Mouse (Mus musculus) 416B (cell line): ENCODE results near the gene Cldn13.
A peak's percentile ranks its signal among the peaks of the same experiment; 100 is the strongest.

ENCODE experiments used
- DNase-seq: peaks from one replicate; pipeline ENCODE4 v3.0.0; 2011; ENCODE audit warnings: low read depth

The Cldn13 gene

DNA sequence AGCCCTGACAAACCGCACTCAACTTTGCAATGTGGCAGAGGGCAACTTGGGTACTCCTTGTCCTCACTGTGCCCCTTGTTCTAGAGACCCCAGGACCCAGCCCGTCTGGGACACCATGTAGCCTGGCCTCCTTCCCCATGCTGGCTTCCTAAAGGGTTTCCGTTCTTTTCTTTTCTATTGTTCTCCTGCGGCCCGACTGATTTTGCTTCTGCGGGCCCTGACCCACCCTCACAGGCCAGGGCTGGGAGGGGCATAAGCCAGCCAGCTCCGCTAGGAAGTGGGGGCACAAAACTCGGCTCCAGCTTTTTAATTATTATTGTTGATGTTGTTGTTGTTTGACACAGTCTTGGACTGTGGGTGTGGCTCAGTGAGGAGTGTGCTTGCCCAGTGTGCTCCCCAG is 23.8 kb downstream of the Cldn13 start:
- no peak for DNase-seq

DNA sequence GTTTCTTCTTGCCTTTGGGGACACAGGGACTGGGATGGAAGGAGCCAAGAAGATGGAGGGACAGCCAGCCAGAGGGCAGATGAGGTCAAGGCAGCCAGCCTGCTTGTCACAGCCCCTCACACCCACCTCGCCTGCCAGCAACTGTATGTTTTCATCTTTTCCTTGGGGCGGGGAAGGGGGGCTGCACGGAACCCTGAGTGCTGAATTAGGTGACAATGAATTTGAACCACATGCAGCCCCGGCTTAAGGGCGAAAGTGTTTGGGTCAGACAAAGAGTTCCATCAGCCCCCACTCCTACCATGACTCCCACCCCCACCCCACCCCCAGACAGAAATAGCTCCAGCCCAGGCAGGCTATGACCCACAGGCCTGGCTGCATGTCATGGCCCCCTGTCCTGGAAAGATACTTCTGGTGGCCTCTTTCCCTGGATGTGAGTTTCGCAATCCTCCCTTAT is 24.7 kb downstream of the Cldn13 start:
- DNase-seq, result no peak

DNA sequence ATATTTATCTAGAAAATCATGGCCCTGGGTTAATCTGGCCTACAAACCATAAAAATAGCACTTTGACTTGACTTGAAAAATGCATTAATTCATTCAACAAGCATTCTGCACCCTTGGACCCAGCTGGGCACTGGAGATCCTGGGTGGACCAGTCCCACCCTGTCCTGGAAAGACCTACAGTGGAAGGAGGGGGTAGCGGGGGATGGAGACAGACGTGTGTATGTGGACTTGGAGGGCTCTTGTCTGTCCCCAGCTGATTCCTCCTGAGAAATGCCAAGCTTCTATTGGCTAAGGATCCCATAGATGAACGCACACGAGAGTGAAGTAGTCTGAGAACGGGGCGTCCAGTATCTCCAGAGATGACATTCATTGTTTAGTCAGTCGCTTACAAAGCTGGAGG is 26.8 kb downstream of the Cldn13 start:
- DNase-seq, result no peak

DNA sequence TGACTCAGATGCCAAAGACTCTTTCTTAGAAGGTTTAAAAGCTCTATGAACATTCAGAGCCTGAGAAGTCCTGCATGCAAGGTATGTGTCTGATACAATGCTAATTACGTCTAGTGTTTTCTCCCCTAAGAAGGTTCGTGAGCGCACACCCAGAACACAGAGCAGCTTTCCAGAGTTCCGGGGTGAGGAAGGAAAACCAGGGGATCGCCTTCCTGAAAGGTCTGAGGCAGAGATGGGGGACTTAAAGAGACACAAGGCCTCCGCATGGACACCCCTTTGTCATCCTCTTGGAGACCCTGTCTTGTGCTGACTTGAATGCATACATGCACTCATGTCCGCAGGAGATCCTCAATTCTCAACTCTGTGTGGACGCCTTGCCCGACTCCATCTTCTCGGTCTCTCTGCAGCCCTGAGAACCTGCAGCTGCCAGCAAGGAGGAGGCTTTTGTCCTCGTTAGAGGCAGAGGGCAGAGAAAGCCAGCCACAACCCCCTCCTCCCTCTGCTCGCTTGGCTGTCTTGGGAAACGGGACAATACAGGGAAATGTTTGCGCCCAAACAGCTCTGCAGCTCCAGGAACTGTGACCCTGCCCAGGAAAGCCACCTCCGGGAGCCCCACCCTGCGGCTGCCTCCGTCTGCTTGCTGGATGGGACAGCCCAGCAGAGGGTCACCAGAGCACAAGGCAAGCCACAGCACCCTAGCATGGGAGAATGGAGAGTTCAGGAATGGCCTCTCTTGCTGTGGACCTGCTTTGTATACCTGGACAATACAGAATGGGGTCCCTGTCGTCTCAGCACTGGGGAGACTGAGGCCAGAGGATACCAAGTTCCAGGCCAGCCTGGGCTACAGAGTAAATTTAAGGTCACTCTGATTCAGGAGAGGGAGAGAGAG is 27.6 kb downstream of the Cldn13 start:
- no peak for DNase-seq

DNA sequence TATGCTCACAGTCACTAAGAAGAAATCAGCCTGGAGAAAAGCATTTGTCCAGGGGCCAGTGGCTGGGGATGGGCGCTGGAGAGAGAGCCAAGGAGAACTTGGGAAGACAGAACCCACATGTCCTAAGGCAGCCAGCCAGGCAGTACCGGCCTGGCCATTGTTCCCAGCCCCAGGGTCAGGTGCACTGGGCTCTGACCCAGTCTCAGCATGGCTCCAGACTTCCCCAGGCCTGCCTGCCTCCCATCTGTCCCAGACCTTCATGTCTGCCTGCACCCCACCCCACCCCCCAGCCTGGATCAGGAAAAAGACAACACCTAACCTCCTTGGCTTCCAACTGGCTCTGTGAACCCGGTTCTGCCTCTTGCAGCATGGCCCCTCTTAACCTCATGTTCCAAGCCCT is 32.2 kb downstream of the Cldn13 start:
- no peak for DNase-seq

DNA sequence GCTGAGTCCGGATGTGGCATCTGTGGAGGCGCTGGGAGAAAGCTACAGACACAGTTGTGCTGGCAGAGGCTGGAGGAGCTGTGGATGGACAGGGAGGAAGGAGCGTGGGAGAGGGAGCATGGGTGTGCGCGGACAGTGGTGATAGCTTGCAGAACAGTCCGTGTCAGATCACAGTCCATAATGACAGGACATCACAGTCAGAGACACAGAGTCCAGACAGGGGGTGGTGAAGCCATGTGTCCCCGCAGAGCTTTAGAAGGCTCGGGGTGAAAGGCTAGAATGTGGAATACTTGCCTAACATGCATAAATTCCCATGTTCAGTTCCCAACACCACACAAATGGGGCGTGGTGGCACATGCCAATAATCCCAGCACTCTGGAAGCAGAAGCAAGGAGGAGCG is 38.5 kb downstream of the Cldn13 start:
- DNase-seq, result no peak

DNA sequence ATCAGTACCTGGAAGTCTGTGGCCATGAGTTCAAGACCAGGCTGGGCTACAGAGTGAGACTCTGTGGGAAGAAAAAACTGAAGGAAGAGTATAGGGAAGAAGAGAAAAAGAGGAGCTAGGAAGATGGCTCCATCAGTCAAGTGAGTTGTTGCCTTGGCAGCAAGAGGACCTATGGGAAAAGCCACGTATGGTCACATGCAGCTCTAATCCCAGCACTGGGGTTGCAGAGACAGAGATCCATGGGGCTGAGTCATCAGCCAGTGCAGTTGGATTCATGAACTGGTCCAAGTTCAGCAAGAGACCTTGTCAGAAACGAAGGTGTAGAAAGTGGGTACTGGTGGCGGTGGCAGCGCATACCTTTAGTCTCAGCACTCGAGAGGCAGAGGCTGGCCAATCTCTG is 40.1 kb downstream of the Cldn13 start:
- DNase-seq, result no peak

DNA sequence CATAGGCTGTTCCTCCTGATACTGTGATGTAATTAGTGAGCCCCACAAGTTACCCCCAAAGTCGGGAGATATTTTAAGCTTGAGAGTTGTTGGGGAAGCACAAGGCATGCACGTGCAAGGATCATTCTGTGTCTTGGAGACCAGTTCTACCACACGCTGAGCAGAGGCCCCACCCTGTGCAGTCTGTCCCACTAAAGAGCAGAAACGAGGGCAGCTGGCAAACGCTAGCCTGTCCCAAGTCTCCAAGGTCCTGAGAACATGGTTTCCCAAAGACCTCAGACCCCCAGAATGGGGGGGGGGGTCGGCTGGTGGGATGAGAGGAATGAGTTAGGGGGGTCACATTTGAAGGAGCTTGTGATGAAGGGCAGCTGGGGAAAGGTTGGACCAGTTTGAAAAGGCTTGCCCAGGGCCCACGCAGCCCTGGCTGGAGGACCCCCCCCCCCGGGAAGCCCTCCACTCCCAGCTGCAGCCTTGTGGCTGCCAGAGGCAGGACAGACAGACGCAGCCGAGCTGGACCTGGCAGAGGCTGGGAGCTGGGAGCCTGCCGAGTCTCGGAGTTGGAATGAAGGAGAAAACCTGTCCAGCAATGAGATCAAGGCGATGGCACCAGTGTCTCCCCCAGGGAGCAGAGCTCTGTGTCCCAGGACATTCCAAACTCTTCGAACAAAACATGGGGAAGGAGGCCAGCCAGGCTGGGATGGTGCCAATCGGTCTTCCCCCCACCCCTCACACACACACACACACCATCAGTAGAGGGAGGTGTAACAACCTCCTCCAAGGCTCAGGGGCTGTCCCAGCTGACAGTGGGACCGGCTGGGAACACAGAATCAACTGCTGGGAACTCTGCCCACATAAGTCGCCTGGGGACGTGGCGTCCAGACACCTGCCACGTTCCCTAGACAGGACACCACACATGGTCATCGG is 41.1 kb downstream of the Cldn13 start:
- DNase-seq, result no peak

DNA sequence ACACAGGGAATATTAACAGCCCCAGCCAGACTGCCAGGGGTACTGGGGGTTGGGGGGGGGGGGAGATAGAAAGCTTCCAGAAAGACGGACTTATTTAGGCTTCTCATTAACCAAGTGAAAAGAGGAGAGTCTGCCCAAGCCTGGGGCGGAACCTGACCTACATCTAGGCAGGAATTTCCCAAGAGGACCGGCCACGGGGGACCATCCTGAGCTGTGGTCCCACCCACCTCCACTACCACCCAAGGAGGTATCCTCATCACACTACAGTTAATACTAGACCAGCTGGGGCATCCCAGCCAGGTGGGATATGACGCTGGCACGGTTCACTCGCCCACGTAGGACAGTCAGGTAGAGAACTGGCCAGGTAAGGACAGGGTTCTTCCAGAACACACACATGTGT is 42.3 kb downstream of the Cldn13 start:
- no peak for DNase-seq

DNA sequence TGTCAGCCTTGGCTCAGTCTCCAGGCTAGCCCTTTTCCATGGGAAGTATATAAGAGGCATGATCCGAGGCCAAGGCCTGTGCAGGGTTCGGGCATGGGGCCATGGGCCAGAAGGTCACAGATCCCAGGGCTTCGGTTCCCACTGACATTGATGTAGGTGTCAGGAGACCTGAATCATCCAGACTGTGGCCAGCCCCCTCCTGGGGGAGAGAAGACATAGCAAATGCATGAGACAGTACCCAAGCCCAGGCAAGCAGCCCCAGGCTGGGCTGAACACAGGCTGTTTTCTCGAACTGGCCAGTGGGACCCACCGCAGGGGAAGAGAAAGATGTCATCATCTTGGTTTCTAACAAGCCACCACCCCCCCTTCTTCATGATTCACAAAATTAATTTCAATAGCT is 42.7 kb downstream of the Cldn13 start:
- DNase-seq, result no peak

DNA sequence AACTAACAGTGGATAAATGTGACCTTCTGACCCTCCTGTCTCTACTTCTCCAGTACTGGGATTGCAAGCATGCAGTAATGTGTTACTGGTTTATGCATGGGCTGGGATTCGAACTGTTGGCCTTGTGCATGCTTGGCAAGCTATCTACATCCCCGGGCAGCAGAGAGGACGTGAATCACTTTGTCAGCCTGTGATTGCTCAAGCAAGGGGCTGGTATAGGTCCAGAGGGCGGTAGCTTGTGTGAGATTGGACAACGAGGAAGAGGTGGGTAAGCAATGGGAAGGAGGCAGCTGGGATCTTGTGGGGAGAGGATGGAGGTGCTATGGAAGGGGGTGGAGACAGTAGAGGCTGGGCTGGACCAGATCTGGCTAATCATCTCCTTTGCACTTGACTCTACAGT is 46.8 kb downstream of the Cldn13 start:
- peak; percentile 63 for DNase-seq

DNA sequence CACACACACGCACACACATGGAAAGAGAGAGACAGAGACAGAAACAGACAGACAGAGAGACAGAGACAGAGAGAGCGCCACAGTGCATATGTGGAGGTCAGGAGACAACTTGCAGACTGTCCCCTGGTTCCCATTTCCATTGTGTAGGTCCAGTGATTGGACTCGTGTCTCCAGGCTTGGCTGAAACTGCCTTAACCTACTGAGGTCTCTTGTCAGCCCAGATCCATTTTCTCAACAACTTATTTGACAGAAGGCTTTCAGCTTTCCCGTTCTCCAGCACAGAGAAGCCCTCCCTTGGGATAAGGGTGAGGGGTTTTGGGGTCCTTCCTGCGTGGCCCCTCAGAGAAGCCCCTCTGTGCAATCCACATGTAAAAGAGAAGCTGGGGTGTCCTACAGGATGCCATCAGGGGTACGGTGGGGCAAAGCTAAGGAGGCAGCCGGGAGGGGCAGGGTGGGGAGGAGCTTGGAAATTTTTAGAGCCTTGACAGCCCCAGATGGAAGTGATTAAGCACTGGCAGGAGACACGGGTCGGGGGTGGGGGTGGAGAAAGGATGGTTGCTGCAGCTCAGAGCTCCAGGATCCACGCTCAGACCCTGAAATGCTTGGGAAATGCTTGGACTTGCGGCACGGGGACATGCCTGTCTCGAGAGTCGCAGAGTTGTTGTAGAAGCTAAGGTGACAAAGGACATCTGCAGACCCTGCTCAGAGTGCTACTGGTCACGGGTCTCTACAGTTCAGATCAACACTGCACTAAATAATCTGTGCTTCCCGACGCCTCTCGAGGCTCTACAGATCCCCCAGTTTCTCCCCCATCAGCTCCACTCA is 47.8 kb downstream of the Cldn13 start:
- DNase-seq, result no peak

DNA sequence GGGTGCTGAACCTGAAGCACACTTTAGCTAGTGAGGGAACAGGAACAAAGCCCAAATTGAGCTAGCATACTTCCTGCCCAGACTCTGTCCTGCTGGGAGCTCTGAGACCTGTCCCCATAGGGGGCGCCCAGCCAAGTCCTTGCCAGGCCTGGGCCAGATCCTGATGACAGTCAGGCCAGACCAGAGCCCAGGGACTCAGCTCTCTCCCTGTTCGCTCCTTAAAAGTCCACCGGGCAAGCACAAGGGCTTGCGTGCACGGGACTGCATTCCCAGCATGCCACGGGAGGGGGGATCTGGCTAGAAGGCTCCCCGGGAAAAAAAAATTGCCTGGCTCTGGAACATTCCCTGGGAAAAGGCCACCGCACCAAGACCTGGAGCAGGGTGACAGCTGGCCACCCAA is 50.2 kb downstream of the Cldn13 start:
- DNase-seq, result no peak
